Mouse (Mus musculus) lung, postnatal 10 days (tissue): ENCODE measurements around the gene 4930430F08Rik.
"Not testable (repeated sequence)": the region's sequence is repeated elsewhere in the genome, so short reads cannot be mapped to it uniquely, and the experiment has no call there.

ENCODE experiments used
- DNase-seq: peaks from one replicate; pipeline ENCODE4 v3.0.0; 2021

Gene 4930430F08Rik

GRCm38 (mm10) chr10:100590323-100590722 is at the start of gene 4930430F08Rik, which contains the start of gene 1700017N19Rik:
TSS of gene 4930430F08Rik (minus strand) at chr10:100590423.
TSS of gene 1700017N19Rik (plus strand) at chr10:100590484.
- no peak for DNase-seq

GRCm38 (mm10) chr10:100629762-100630438 is 39.7 kb upstream of the 4930430F08Rik start:
- DNase-seq: peak; percentile 34

- DNase-seq: no peak
These were observed 32.3 kb upstream of the 4930430F08Rik start for GRCm38 (mm10) chr10:100622494-100622893.

- DNase-seq: no peak
These were observed 29.8 kb upstream of the 4930430F08Rik start for GRCm38 (mm10) chr10:100620040-100620439.

- no peak for DNase-seq
These were observed 29.3 kb upstream of the 4930430F08Rik start for GRCm38 (mm10) chr10:100619474-100619873.

- DNase-seq: no peak
These were observed 27.1 kb upstream of the 4930430F08Rik start for GRCm38 (mm10) chr10:100617233-100617903.

- DNase-seq: no peak
These were observed 14.0 kb upstream of the 4930430F08Rik start for GRCm38 (mm10) chr10:100604254-100604653.

GRCm38 (mm10) chr10:100603511-100603910 is 13.3 kb upstream of the 4930430F08Rik start:
- DNase-seq: no peak

GRCm38 (mm10) chr10:100598339-100598738 is 8.1 kb upstream of the 4930430F08Rik start:
- no peak for DNase-seq

- DNase-seq: peak; percentile 94
These were observed 1.3 kb downstream of the 4930430F08Rik start for GRCm38 (mm10) chr10:100588932-100589388.

- DNase-seq: no peak
These were observed 1.7 kb downstream of the 4930430F08Rik start for GRCm38 (mm10) chr10:100588524-100588923.

- no peak for DNase-seq
These were observed 6.0 kb downstream of the 4930430F08Rik start for GRCm38 (mm10) chr10:100584178-100584577.

- DNase-seq: no peak
These were observed 14.9 kb downstream of the 4930430F08Rik start for GRCm38 (mm10) chr10:100575294-100575693.

- DNase-seq: no peak
These were observed 15.6 kb downstream of the 4930430F08Rik start for GRCm38 (mm10) chr10:100574505-100575149.

- DNase-seq: no peak
These were observed 18.5 kb downstream of the 4930430F08Rik start for GRCm38 (mm10) chr10:100571707-100572106.

- DNase-seq: no peak
These were observed 26.1 kb downstream of the 4930430F08Rik start for GRCm38 (mm10) chr10:100564112-100564511.

GRCm38 (mm10) chr10:100560194-100560883 is 29.9 kb downstream of the 4930430F08Rik start:
- not testable (repeated sequence) for DNase-seq

- DNase-seq: no peak
These were observed 33.6 kb downstream of the 4930430F08Rik start for GRCm38 (mm10) chr10:100556566-100557175.

- DNase-seq: no peak
These were observed 65.5 kb downstream of the 4930430F08Rik start for GRCm38 (mm10) chr10:100524499-100525390.

GRCm38 (mm10) chr10:100522330-100522729 is 67.9 kb downstream of the 4930430F08Rik start:
- no peak for DNase-seq
